Mouse (Mus musculus): ENCODE results near the gene Hbs1l. TPM values are rescaled to one million over a fixed set of nuclear protein-coding genes. Genes with fewer than 3 reads are reported as not detected.

Hbs1l gene
- total RNA-seq, 2 experiments from 2014 or later: 57.0 to 57.7 TPM

- no peak for DNase-seq
Measured at GRCm38 (mm10) chr10:21304672-21305632, 9.2 kb downstream of the Hbs1l start.

- no peak for DNase-seq
Measured at GRCm38 (mm10) chr10:21313732-21314131, 18.0 kb downstream of the Hbs1l start.

- no peak for DNase-seq
Measured at GRCm38 (mm10) chr10:21316123-21316522, 20.3 kb downstream of the Hbs1l start.

- no peak for DNase-seq
Measured at GRCm38 (mm10) chr10:21318250-21318649, 22.5 kb downstream of the Hbs1l start.

- DNase-seq: no peak
Measured at GRCm38 (mm10) chr10:21318996-21319395, 23.2 kb downstream of the Hbs1l start.

- DNase-seq: no peak
Measured at GRCm38 (mm10) chr10:21320601-21321000, 24.8 kb downstream of the Hbs1l start.

- no peak for DNase-seq
Measured at GRCm38 (mm10) chr10:21326352-21326751, 30.6 kb downstream of the Hbs1l start.

- no peak for DNase-seq
Measured at GRCm38 (mm10) chr10:21327605-21328135, 31.9 kb downstream of the Hbs1l start.

GRCm38 (mm10) chr10:21334349-21335105 is 38.7 kb downstream of the Hbs1l start:
- DNase-seq: no peak

GRCm38 (mm10) chr10:21335534-21335933 is 39.8 kb downstream of the Hbs1l start:
- no peak for DNase-seq

- DNase-seq: peak; percentile 14
Measured at GRCm38 (mm10) chr10:21337191-21337590, 41.4 kb downstream of the Hbs1l start.

GRCm38 (mm10) chr10:21341706-21342105 is 45.9 kb downstream of the Hbs1l start:
- no peak for DNase-seq

GRCm38 (mm10) chr10:21342331-21343005 is 46.7 kb downstream of the Hbs1l start:
- DNase-seq: no peak

- no peak for DNase-seq
Measured at GRCm38 (mm10) chr10:21347332-21347731, 51.6 kb downstream of the Hbs1l start.

GRCm38 (mm10) chr10:21349449-21349848 is 53.7 kb downstream of the Hbs1l start:
- no peak for DNase-seq

GRCm38 (mm10) chr10:21349946-21350345 is 54.2 kb downstream of the Hbs1l start:
- no peak for DNase-seq

- no peak for DNase-seq
Measured at GRCm38 (mm10) chr10:21350531-21351515, 55.0 kb downstream of the Hbs1l start.

- DNase-seq: no peak
Measured at GRCm38 (mm10) chr10:21351766-21352165, 56.0 kb downstream of the Hbs1l start.

- no peak for DNase-seq
Measured at GRCm38 (mm10) chr10:21353890-21354289, 58.1 kb downstream of the Hbs1l start.

GRCm38 (mm10) chr10:21354506-21354905 is 58.7 kb downstream of the Hbs1l start:
- no peak for DNase-seq

- DNase-seq: no peak
Measured at GRCm38 (mm10) chr10:21357986-21358385, 62.2 kb downstream of the Hbs1l start.
